Mouse (Mus musculus): ENCODE data around the gene Mical2.

DNA sequence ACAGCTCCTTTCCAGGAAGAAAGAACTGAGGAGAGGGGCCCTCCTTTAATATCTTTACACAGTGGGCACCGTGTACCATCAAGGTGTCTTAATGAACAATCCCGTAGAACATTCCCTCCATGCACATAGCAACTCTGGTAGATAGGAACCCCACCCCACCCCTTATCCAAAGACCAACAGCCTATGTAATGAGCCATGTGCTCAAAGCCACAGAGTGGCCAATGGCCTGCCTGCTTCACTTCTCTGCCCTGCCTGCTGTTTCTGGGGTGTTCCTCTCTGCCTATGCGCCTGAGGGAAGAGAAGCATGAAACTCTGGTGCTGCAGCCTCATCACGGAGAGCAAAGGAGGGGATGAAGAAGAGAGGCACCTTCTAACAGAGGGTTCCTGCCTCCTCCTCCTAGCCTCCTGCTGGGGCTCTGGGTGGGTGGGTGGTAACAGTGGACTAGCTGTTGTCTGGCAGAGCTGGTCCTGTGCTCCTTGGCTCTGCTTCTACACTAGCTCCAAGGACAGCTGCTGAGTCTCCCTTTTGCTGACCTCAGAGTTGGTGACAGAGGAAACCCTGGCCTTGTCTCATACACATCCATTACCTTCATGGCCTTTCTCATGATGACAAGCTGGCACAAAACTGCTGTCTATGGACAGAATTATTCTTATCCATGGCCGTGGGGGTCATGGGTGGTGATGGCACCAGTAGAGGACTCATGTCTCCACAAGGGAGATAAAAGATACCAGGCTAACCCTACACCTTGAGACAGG lies 62.9 kb downstream of the Mical2 start:
- no peak for TF ChIP-seq CTCF (IDR thresholded peaks at IDR 0.05; ENCODE audit: extremely low read depth, insufficient read length, insufficient replicate concordance, low read depth, low read length)
- TF ChIP-seq POLR2A (IDR thresholded peaks at IDR 0.05; ENCODE audit: low read depth, low read length) = no peak
